In the genomic region with DNA sequence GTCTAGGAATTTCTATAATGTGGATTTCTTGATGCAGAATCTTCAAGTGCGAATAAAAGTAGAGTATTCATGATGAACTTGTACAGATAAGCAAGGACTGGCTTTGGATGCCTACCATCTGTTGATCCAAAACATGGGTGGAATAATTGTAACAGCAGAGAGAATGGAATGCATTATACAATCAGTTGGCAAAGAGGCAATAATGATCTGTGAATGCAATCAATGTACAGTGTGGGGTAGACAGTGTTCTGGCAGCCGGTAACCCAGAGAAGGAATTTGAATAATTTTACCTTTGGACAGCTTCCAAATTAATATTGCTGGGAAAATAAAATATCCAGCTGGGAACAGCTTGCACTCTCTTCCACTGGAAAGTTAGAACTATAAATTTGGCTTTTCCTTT, we compare ENCODE assay signal across 20 mouse cellular contexts.
DNase-seq lines count a peak whose midpoint lies in the region; ATAC-seq and TF ChIP-seq lines count a peak whose summit lies in the region.
"Had no signal": no experiment of that assay in that cellular context is flagged by ENCODE, and none has a peak within 500 bp of the region (broad histone marks: within the 10 kb centered on the region; RNA-seq: fewer than 3 reads in every experiment).

No protein-coding gene starts in this region.

- peak; percentile 14 for DNase-seq in embryonic facial prominence, embryonic 14.5 days (ENCODE audit: low spot score)
- DNase-seq in embryonic facial prominence, embryonic 10.5 days (ENCODE audit: low spot score), result no peak
- DNase-seq in layer of hippocampus, adult 11-12 months (ENCODE audit: low spot score), result peak; percentile 25
- DNase-seq in layer of hippocampus, postnatal 10 days (ENCODE audit: low spot score in 2 of 2), result no peak
- peak; percentile 61 for DNase-seq in brain, adult 2 months (ENCODE audit: low read depth, low spot score)
- peak; percentile 7 to 67 for DNase-seq in layer of hippocampus, postnatal 14 days (ENCODE audit: low spot score in 2 of 2)
- DNase-seq in kidney, adult 2 months, result no peak
- no peak for DNase-seq in left cerebral cortex, postnatal 4 days
- DNase-seq: B cell, adult 2 months; cerebellum, adult 11-12 months; embryo, embryonic 11 days; forebrain, postnatal 0 days; gastrocnemius, adult 2 months; kidney, postnatal 25 days had no signal

- no peaks in the 10 kb centered on the region for H3K4me1 ChIP-seq in embryonic facial prominence, embryonic 14.5 days (ENCODE audit: control insufficient read depth, insufficient read depth, low read length)
- no peaks in the 10 kb centered on the region for H3K4me1 ChIP-seq in embryonic facial prominence, embryonic 10.5 days
- H3K4me1 ChIP-seq in kidney, adult 2 months (ENCODE audit: control insufficient read depth, insufficient read depth, low read length), result no peaks in the 10 kb centered on the region
- H3K4me1 ChIP-seq: heart, embryonic 13.5 days; liver, embryonic 15.5 days; neural tube, embryonic 15.5 days had no signal

- H3K4me3 ChIP-seq in embryonic facial prominence, embryonic 14.5 days (ENCODE audit: low read depth, low read length), result no peak overlapping the region
- H3K4me3 ChIP-seq in embryonic facial prominence, embryonic 10.5 days, result no peak overlapping the region
- H3K4me3 ChIP-seq in kidney, adult 2 months (ENCODE audit: insufficient read depth, low read depth, low read length), result no peak overlapping the region
- H3K4me3 ChIP-seq: erythroblast, embryonic 14.5 days; gastrocnemius, adult 2 months; heart, embryonic 13.5 days; liver, embryonic 15.5 days; neural tube, embryonic 15.5 days had no signal

- no peak for TF ChIP-seq CTCF in kidney, adult 2 months (conservative IDR thresholded peaks at IDR 0.05; ENCODE audit: insufficient read depth, insufficient read length, low read depth, low read length)

- H3K27ac ChIP-seq in embryonic facial prominence, embryonic 14.5 days (replicated peaks; ENCODE audit: low read depth, low read length), result no peak overlapping the region
- H3K27ac ChIP-seq in embryonic facial prominence, embryonic 10.5 days (replicated peaks), result no peak overlapping the region
- H3K27ac ChIP-seq in kidney, adult 2 months (ENCODE audit: insufficient read depth, low read depth, low read length), result no peak overlapping the region
- H3K27ac ChIP-seq: gastrocnemius, adult 2 months; heart, embryonic 13.5 days; hindbrain, embryonic 14.5 days; liver, embryonic 15.5 days; neural tube, embryonic 15.5 days had no signal

- no peak overlapping the region for H3K9ac ChIP-seq in embryonic facial prominence, embryonic 14.5 days (ENCODE audit: low read depth, low read length)
- H3K9ac ChIP-seq: forebrain, postnatal 0 days; heart, embryonic 13.5 days; hindbrain, embryonic 14.5 days; liver, embryonic 15.5 days; neural tube, embryonic 15.5 days had no signal

- no peaks in the 10 kb centered on the region for H3K36me3 ChIP-seq in embryonic facial prominence, embryonic 14.5 days (ENCODE audit: control insufficient read depth, insufficient read depth, low read length)
- no peaks in the 10 kb centered on the region for H3K36me3 ChIP-seq in embryonic facial prominence, embryonic 10.5 days (replicated peaks)
- no peaks in the 10 kb centered on the region for H3K36me3 ChIP-seq in kidney, adult 2 months (ENCODE audit: control insufficient read depth, insufficient read depth, low read length)
- H3K36me3 ChIP-seq: heart, embryonic 13.5 days; liver, embryonic 15.5 days; neural tube, embryonic 15.5 days had no signal

- no peaks in the 10 kb centered on the region for H3K27me3 ChIP-seq in embryonic facial prominence, embryonic 14.5 days (replicated peaks; ENCODE audit: control insufficient read depth, insufficient read depth, low read length)
- no peaks in the 10 kb centered on the region for H3K27me3 ChIP-seq in embryonic facial prominence, embryonic 10.5 days (replicated peaks; ENCODE audit: low read depth, poor library complexity, severe bottlenecking)
- no peaks in the 10 kb centered on the region for H3K27me3 ChIP-seq in kidney, adult 2 months (replicated peaks; ENCODE audit: control insufficient read depth, insufficient read depth, low read length)
- H3K27me3 ChIP-seq: heart, embryonic 13.5 days; liver, embryonic 15.5 days; neural tube, embryonic 15.5 days had no signal

- 65% methylated on average over 2 of the region's 2 CpGs for WGBS in embryonic facial prominence, embryonic 14.5 days
- 93% methylated on average over 2 of the region's 2 CpGs for WGBS in embryonic facial prominence, embryonic 10.5 days
- WGBS in kidney, adult 2 months, result 64% methylated on average over 2 of the region's 2 CpGs

- no peak for ATAC-seq in embryonic facial prominence, embryonic 14.5 days (ENCODE audit: low read depth)
- ATAC-seq: forebrain, postnatal 0 days; intestine, postnatal 0 days had no signal

- intact Hi-C loops in left cerebral cortex, postnatal 4 days (cut with DNase I), result no loop called here

- no peak overlapping the region for H3K4me2 ChIP-seq in embryonic facial prominence, embryonic 14.5 days (ENCODE audit: low read depth, low read length)
- H3K4me2 ChIP-seq: heart, embryonic 13.5 days; hindbrain, embryonic 14.5 days; liver, embryonic 15.5 days; neural tube, embryonic 15.5 days had no signal

- TF ChIP-seq POLR2A in kidney, adult 2 months (IDR thresholded peaks at IDR 0.05; ENCODE audit: low read depth, low read length), result no peak

- 0 out of 2 replicates have a peak, but pooled peaks cover 4% of the 10 kb centered on the region for H3K9me3 ChIP-seq in embryonic facial prominence, embryonic 14.5 days (ENCODE audit: control insufficient read depth, low read length)
- no peaks in the 10 kb centered on the region for H3K9me3 ChIP-seq in embryonic facial prominence, embryonic 10.5 days
- H3K9me3 ChIP-seq: heart, embryonic 13.5 days; liver, embryonic 15.5 days; neural tube, embryonic 15.5 days had no signal

Comparison
In these comparisons a context has a peak if more than half of its experiments do, and no peak if none do; other contexts are left out.
1. DNase-seq: peak in embryonic facial prominence, embryonic 14.5 days (single experiment), layer of hippocampus, adult 11-12 months (single experiment), brain, adult 2 months (single experiment) and layer of hippocampus, postnatal 14 days (2 of 2); none in embryonic facial prominence, embryonic 10.5 days (single experiment), layer of hippocampus, postnatal 10 days (0 of 2), kidney, adult 2 months (single experiment) and left cerebral cortex, postnatal 4 days (single experiment).